17 mouse cellular contexts compared by ENCODE assay signal in the genomic region with DNA sequence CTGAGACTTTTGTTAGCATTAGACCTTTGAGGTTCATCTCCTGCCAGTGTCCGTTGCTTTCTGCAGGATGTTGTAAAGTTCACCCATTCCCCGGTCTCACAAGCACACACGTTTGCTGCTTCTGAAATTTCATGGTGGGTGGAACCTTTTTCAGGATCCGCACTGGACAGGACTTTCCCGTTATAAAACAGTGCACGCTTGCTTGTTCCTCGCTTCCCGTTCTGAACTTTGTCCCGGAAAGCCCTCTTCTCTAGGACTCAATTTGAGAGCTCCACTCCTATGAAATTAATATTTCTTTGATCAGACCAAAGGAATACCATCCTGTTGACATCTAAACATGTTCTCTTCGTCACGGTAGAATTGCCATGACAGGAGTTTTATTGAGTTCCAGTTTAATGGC. TPM values are rescaled to one million over a fixed set of nuclear protein-coding genes. Genes with fewer than 3 reads are reported as not detected.
A peak's percentile ranks its signal among the peaks of the same experiment; 100 is the strongest.
DNase-seq lines count a peak whose midpoint lies in the region; ATAC-seq and TF ChIP-seq lines count a peak whose summit lies in the region.
"Had no signal": no experiment of that assay in that cellular context is flagged by ENCODE, and none has a peak within 500 bp of the region (broad histone marks: within the 10 kb centered on the region; RNA-seq: fewer than 3 reads in every experiment).

No protein-coding gene starts in this region.

- no peak overlapping the region for H3K9ac ChIP-seq in kidney, embryonic 14.5 days (ENCODE audit: low read depth, low read length)
- no peak overlapping the region for H3K9ac ChIP-seq in lung, postnatal 0 days (replicated peaks; ENCODE audit: low read depth)
- no peak overlapping the region for H3K9ac ChIP-seq in liver, embryonic 12.5 days
- H3K9ac ChIP-seq: forebrain, embryonic 15.5 days; hindbrain, embryonic 15.5 days had no signal

- intact Hi-C loops in gastrocnemius, adult 2 months (cut with DNase I): no loop called here

- TF ChIP-seq EP300 in lung, postnatal 0 days (IDR thresholded peaks at IDR 0.05): no peak

- peak overlapping the region; percentile 56 for H3K4me3 ChIP-seq in gastrocnemius, adult 2 months
- H3K4me3 ChIP-seq in kidney, embryonic 14.5 days (ENCODE audit: low read length): no peak overlapping the region
- H3K4me3 ChIP-seq in lung, postnatal 0 days (ENCODE audit: low read depth, low read length): no peak overlapping the region
- H3K4me3 ChIP-seq in liver, embryonic 12.5 days: no peak overlapping the region
- H3K4me3 ChIP-seq: forebrain, embryonic 15.5 days; hindbrain, embryonic 15.5 days; myocyte had no signal

- no peak for DNase-seq in gastrocnemius, adult 2 months
- no peak for DNase-seq in gastrocnemius, adult 18-20 months (ENCODE audit: low spot score)
- no peak for DNase-seq in kidney, adult 9 months
- DNase-seq in lung, postnatal 0 days (ENCODE audit: low spot score): no peak
- no peak for DNase-seq in lung, postnatal 36 days
- DNase-seq: adrenal gland, postnatal 25 days; cerebellum, adult 9-10 months; kidney, adult 18-20 months; retina, postnatal 1 day; thymus, postnatal 25 days had no signal

- no peak for TF ChIP-seq CTCF in gastrocnemius, adult 2 months (IDR thresholded peaks at IDR 0.05)
- no peak for TF ChIP-seq CTCF in lung, postnatal 0 days (IDR thresholded peaks at IDR 0.05)

- 48% methylated on average over 11 of the region's 11 CpGs for WGBS in kidney, embryonic 14.5 days
- 73% methylated on average over 11 of the region's 11 CpGs for WGBS in lung, postnatal 0 days
- 74% methylated on average over 11 of the region's 11 CpGs for WGBS in liver, embryonic 12.5 days (ENCODE audit: insufficient replicate concordance)

- ATAC-seq in kidney, embryonic 14.5 days (ENCODE audit: low FRiP score, low TSS enrichment): no peak
- ATAC-seq in lung, postnatal 0 days: no peak
- no peak for ATAC-seq in liver, embryonic 12.5 days
- no peak for ATAC-seq in megakaryocyte progenitor cell, adult 5-6 weeks (replicated peaks; ENCODE audit: poor library complexity)
- ATAC-seq: forebrain, embryonic 15.5 days had no signal

- no peaks in the 10 kb centered on the region for H3K27me3 ChIP-seq in kidney, embryonic 14.5 days (ENCODE audit: control insufficient read depth, insufficient read depth, low read length)
- no peaks in the 10 kb centered on the region for H3K27me3 ChIP-seq in lung, postnatal 0 days (replicated peaks; ENCODE audit: insufficient read depth, low read length)
- no peaks in the 10 kb centered on the region for H3K27me3 ChIP-seq in liver, embryonic 12.5 days (replicated peaks)
- H3K27me3 ChIP-seq: CH12.LX; forebrain, embryonic 15.5 days; hindbrain, embryonic 15.5 days had no signal

- H3K4me2 ChIP-seq in kidney, embryonic 14.5 days (replicated peaks; ENCODE audit: low read depth, low read length): no peak overlapping the region
- no peak overlapping the region for H3K4me2 ChIP-seq in lung, postnatal 0 days (replicated peaks; ENCODE audit: low read depth, low read length)
- H3K4me2 ChIP-seq in liver, embryonic 12.5 days: no peak overlapping the region
- H3K4me2 ChIP-seq: forebrain, embryonic 15.5 days; hindbrain, embryonic 15.5 days had no signal

- H3K4me1 ChIP-seq in kidney, embryonic 14.5 days (ENCODE audit: control insufficient read depth, insufficient read depth, low read length): peaks cover 23% of the 10 kb centered on the region
- H3K4me1 ChIP-seq in lung, postnatal 0 days (ENCODE audit: insufficient read depth, low read depth, low read length): no peaks in the 10 kb centered on the region; the same call in 1 of the 2 replicates
- peaks cover 31% of the 10 kb centered on the region for H3K4me1 ChIP-seq in liver, embryonic 12.5 days

- H3K9me3 ChIP-seq in kidney, embryonic 14.5 days (ENCODE audit: control insufficient read depth, low read length): no peaks in the 10 kb centered on the region
- H3K9me3 ChIP-seq in lung, postnatal 0 days (ENCODE audit: low read length): no peaks in the 10 kb centered on the region
- no peaks in the 10 kb centered on the region for H3K9me3 ChIP-seq in liver, embryonic 12.5 days (replicated peaks)
- H3K9me3 ChIP-seq: forebrain, embryonic 15.5 days; hindbrain, embryonic 15.5 days had no signal

- no peaks in the 10 kb centered on the region for H3K36me3 ChIP-seq in kidney, embryonic 14.5 days (ENCODE audit: control insufficient read depth, insufficient read depth, low read length)
- H3K36me3 ChIP-seq in lung, postnatal 0 days (ENCODE audit: insufficient read depth, low read length): no peaks in the 10 kb centered on the region
- no peaks in the 10 kb centered on the region for H3K36me3 ChIP-seq in liver, embryonic 12.5 days
- H3K36me3 ChIP-seq: forebrain, embryonic 15.5 days; hindbrain, embryonic 15.5 days had no signal

- no peak overlapping the region for H3K27ac ChIP-seq in gastrocnemius, adult 2 months
- peak overlapping the region; percentile 83 for H3K27ac ChIP-seq in kidney, embryonic 14.5 days (ENCODE audit: low read depth, low read length)
- H3K27ac ChIP-seq in lung, postnatal 0 days (ENCODE audit: low read length): peak overlapping the region; percentile 28; the same call in 1 of the 2 replicates
- peak overlapping the region; percentile 41; the same call in 1 of the 2 replicates for H3K27ac ChIP-seq in liver, embryonic 12.5 days
- H3K27ac ChIP-seq: forebrain, embryonic 15.5 days; hindbrain, embryonic 15.5 days had no signal

RNA-seq across cellular contexts. Expression of gene Mest, which starts 9.5 kb away (rescaled TPM):
- 1 to 10 TPM; 1.6 to 2.4 TPM for total RNA-seq in gastrocnemius, adult 2 months (2021)
- total RNA-seq in gastrocnemius, adult 18-20 months (2021): 1 to 10 TPM; 1.8 to 3.2 TPM
- 2,297 and 2,617 TPM in 2 replicates for polyA plus RNA-seq in kidney, embryonic 14.5 days (2014; fragmentation: Nextera tagmentation; extraction: Ambion mirVana)
- 436 and 472 TPM in 2 replicates for polyA plus RNA-seq in lung, postnatal 0 days (2015; fragmentation: Nextera tagmentation; extraction: Ambion mirVana)
- polyA plus RNA-seq in liver, embryonic 12.5 days (2016; fragmentation: Nextera tagmentation; extraction: Ambion mirVana): 372 and 384 TPM in 2 replicates
- not detected in 2 replicates for total RNA-seq in megakaryocyte progenitor cell, adult 5-6 weeks (2015)
- total RNA-seq in megakaryocyte progenitor cell, adult 5-6 weeks (2017): 0.12 TPM in 1 of 2 replicates, not detected in the other

RNA-seq across cellular contexts. Expression of gene Cep41, which starts 20.3 kb away (rescaled TPM):
- total RNA-seq in gastrocnemius, adult 2 months (2021): 1 to 10 TPM in 1 of 2 experiments, under 1 TPM in 1; 0.20 to 1.6 TPM
- under 1 TPM; 0.78 to 0.80 TPM for total RNA-seq in gastrocnemius, adult 18-20 months (2021)
- 31.2 and 31.8 TPM in 2 replicates for polyA plus RNA-seq in kidney, embryonic 14.5 days (2014; fragmentation: Nextera tagmentation; extraction: Ambion mirVana)
- polyA plus RNA-seq in lung, postnatal 0 days (2015; fragmentation: Nextera tagmentation; extraction: Ambion mirVana): 6.1 and 6.3 TPM in 2 replicates
- polyA plus RNA-seq in liver, embryonic 12.5 days (2016; fragmentation: Nextera tagmentation; extraction: Ambion mirVana): 5.6 and 6.1 TPM in 2 replicates
- total RNA-seq in megakaryocyte progenitor cell, adult 5-6 weeks (2015): 7.5 and 10.2 TPM in 2 replicates
- total RNA-seq in megakaryocyte progenitor cell, adult 5-6 weeks (2017): 5.2 and 8.4 TPM in 2 replicates
